Mouse (Mus musculus) megakaryocyte, embryonic 14.5 days (primary cell): ENCODE data around the gene Yipf3.

Source experiments
- FLI1 ChIP-seq: IDR thresholded peaks from 2 replicates; pipeline ENCODE4 v1.6.1; 2012; ENCODE audit warnings: low read length, inconsistent platforms, mixed read lengths
- GATA1 ChIP-seq: IDR thresholded peaks from 3 replicates; pipeline ENCODE4 v1.6.1; 2012; ENCODE audit warnings: mixed read lengths, low read length, inconsistent platforms, borderline replicate concordance

DNA sequence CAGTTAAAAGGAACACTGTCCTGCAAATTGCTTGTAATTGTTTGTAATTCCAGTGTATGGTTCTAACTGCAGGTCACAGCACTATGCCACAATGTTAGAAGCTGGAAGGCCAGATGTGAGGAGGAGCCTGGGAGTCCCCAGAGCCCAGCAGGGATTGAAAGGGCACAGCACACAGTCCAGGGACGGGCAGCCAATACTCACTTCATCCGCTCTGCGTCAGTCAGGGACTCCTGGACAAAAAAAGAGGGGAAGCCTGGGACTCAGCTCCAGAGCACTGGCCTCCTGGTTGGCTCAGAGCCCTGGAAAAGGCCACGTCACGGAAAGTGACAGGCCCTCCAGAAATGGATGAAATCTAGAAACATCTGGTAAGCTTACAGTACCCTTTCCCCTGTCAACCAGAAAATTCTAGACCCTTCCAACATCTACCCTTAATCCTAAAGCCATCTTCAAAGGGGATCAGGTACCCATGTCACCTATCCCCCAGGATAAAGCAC, 14.4 kb downstream of the Yipf3 start:
- no peak for TF ChIP-seq GATA1
- TF ChIP-seq FLI1, result no peak
